Mouse (Mus musculus): ENCODE data around the gene Clint1.

Gene Clint1

DNA sequence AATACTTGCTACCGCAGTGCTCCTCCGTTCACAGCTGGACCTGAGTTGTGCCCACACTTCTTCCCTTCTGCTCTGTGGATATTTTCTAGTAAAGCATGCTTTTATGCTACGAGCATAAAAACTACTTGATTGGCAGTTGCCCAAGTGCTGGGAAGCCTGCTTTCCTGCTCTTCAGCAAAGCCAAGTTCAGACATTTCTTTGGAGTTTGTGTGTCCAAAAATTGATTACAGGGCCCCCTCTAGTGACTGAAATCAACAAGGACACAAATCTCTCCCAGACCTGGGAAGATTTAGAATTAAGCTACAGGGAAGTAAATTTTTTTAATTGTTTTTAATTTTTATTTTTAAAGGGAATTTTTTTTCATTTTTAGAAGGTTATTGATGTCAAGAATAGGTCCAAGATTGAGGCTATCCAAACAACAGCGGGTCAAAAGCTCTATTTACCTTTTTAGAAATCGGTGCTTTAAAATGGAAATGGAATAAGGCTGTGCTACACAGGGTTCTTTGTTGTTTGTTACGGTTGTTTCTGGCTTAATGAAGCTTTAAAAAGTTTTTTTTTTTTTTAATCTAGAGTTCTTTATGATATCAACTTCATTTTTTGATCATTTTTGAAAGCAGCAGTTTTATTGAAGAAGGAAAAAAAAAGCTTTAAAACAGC, 29.3 kb downstream of the Clint1 start:
- DNase-seq (ENCODE audit: extremely low read depth, low read depth, low spot score): no peak

DNA sequence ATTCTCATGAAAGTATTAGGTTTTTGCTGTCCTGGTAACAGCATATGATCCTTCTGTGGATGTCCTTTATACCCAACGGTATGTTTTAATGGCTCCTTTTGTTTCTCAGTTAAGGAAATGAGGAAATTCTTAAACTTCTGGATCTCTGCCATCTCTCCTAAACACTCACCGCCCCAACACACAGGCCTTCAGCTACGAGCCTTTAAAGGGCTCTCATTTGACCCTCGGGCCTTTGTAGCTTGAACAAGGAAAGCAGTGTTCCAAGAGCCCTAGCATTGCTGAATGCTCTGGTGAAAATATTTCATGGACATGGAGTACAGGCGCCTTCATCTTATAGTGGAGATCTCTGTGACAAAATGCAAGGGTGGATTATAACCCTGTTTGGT, 29.8 kb downstream of the Clint1 start:
- DNase-seq (ENCODE audit: extremely low read depth, low read depth, low spot score): peak; percentile 76

DNA sequence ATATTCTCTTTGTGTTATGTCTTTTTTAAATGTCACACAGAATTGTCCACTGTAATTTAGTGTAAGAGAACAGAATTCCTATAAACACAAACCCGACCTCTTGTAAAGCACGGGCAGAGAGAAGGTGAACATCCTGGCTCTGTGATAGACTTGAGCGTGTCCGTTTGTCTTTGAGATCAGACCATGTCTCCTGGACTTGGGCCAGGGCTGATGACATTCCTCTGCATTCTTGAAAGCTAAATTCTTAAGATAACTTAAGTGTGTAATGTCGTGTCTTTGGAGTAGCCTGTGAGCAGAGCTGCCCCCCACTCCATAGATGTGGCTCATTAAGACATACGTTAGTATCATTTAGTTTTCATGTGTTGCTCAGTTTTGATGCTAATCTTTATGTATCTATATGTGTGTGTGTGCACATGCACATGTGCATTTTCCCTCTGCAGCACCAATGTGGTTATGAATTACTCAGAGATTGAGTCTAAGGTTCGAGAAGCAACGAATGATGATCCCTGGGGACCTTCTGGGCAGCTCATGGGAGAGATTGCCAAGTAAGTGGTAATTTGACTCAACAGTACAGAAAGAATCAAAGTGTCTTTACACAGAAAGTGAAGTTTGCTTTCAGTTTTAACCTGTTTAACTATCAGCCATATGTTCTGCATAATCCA, 31.6 kb downstream of the Clint1 start:
- no peak for DNase-seq (ENCODE audit: extremely low read depth, low read depth, low spot score)

DNA sequence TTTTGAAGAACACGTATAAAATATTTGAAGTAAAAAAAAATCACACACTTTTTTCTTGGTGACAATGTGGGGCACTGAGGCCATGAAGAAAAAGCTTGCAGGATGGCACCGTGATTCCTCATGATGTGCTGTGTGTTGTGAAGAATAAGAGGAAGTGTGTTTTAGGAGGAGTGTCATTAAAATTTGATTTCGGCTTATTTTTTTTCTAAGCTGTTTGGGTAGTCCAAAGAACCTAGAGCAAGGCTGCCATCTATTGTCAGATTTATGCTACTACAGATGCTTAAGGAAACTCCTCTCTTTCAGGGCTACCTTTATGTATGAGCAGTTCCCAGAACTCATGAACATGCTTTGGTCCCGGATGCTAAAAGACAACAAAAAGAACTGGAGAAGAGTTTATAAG, 32.2 kb downstream of the Clint1 start:
- DNase-seq (ENCODE audit: extremely low read depth, low read depth, low spot score): no peak

DNA sequence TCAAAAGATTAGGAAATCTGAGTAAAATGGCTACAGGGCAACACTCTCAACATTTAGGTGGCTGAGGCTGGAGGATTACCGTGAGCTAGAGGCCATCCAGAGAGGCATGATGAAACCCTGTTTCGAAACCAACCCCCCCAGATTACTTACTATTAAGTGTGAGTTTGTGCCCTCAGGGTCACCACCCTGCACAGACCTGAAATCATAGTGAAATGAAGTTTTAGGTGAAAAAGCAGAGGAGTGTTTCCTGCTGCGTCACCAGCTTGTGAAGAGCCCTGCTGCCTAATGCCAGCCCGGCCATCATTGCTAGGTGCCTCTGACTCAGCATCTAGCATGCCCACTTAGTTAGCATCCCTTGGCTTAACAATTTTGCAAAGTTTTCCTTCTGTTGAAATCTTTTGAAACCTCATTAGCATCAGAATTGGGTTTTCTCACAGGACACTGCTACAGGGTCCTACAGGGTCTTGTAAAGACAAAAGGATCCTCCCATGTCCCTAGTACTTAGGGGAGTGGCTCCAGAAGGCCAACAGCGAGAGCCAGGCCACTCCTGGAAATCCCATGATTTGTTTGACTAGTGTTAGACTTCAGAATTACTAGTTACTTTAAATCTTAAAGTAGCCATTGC, 33.9 kb downstream of the Clint1 start:
- no peak for DNase-seq (ENCODE audit: extremely low read depth, low read depth, low spot score)

DNA sequence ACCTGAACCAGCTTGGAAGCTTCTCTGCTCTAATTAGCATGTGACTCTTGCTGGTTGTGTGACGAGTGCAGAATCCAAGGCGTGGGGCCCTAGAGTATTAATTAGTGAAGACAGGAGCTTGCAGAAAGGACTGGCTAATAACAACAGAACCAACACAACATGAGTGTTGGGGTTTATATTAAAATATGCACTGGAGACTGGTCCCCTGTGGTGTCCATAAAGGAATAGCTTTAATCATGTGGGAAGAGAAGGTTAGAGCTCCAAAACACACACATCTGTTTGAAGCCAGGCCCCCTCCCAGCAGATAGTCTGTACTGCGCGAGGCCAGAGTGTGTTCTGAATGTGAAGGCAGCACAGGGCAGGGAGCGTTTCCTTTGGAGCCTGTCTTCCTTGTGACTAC, 34.7 kb downstream of the Clint1 start:
- DNase-seq (ENCODE audit: extremely low read depth, low read depth, low spot score): no peak

DNA sequence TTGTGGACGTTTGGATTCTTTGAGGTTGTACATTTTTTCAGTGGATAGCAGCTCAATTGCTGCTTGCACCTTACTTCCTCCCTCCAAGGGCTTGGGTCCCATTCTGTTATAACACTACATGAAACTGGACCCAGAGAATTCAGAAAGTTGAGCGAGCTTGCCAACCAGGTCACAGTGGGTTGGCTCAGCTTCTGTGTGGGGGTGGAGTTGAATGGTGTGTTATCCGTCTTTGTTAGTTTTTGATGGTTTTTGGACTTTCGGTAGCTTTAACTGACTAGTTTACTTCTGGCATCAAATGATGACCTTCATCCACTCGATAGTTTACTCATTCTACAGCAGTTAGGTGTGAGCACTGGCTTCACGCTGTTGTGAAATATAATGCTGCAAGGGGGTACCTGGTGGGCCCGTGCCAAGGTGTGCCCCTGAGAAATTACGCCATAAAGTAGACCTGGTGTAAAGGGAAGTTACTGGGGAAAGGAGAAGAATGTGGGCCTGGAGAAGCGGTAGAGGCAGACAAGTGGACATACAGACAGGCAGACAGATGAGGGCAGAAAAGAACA, 36.7 kb downstream of the Clint1 start:
- no peak for DNase-seq (ENCODE audit: extremely low read depth, low read depth, low spot score)

DNA sequence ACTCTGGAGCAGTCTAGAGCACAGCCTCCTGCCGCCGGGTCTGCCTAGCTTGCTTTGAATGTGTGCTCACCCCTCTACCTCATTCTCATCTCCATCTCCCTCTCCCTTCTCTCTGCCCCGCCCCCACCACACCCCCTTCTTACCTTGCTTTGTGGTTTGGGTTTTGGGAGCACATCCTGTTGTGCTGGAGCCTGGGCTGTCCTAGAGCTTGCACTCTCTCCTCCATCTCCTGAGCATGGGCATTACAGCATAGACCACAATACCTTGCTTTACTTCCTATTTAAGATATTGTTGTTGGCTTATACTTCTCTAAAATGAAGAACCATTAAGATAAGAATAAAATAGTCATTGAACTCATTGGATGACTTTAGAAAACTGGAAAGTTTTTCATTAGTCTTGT, 38.1 kb downstream of the Clint1 start:
- DNase-seq (ENCODE audit: extremely low read depth, low read depth, low spot score): no peak

DNA sequence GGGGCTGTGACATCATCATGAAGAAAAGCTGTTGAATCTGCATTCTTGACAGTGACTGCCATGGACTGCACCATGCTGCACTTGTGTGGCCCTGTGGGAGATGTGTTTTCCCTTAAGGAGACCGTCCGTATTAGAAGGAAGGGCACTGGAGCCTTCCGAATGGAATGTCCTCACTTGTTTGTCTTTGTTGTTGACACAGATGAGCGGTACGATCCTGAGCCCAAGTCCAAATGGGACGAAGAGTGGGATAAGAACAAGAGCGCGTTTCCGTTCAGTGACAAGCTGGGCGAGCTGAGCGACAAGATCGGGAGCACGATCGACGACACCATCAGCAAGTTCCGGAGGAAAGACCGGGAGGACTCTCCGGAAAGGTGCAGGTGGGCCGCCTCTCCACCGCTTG, 38.6 kb downstream of the Clint1 start:
- DNase-seq (ENCODE audit: extremely low read depth, low read depth, low spot score): no peak

DNA sequence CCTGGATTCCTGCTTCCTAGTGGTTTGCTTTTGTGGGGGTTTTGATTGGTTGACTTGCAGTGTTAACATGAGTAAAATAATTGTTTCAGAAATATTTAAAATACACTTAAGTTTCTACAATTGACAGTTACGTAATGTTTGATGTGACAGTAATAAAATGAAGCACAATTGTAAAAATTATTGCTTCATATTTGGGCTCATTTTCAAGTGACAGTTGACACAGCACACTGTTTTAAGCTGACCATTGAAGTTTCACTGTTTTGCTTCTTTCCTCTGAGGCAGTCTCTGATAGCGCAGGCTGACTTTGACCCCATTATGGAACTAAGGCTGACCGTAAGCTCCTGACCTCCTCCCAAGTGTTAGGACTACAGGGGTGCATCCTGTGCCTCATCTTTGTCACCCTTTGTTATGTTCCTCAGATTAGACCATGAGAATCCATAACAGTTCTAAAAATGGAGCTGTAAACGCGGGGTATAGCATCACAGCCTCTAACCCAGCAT, 41.1 kb downstream of the Clint1 start:
- no peak for DNase-seq (ENCODE audit: extremely low read depth, low read depth, low spot score)

DNA sequence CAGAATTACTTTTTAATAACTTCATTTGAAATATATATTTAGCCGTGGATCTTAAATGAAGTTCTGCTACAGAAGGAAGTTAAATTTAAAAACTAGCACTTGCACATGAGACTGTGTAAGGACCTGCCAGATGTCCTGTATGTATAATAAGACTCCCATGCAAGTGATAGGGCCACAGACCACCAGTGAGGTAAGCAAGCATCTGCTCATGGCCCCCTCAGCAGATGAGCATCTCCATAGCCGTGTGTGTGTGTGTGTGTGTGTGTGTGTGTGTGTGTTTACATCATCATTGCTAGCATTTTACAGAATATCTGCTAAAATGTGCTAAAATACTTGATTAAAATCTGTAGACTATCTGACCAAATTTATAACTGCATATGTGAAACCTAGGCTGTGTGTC, 45.5 kb downstream of the Clint1 start:
- DNase-seq (ENCODE audit: extremely low read depth, low read depth, low spot score): no peak

DNA sequence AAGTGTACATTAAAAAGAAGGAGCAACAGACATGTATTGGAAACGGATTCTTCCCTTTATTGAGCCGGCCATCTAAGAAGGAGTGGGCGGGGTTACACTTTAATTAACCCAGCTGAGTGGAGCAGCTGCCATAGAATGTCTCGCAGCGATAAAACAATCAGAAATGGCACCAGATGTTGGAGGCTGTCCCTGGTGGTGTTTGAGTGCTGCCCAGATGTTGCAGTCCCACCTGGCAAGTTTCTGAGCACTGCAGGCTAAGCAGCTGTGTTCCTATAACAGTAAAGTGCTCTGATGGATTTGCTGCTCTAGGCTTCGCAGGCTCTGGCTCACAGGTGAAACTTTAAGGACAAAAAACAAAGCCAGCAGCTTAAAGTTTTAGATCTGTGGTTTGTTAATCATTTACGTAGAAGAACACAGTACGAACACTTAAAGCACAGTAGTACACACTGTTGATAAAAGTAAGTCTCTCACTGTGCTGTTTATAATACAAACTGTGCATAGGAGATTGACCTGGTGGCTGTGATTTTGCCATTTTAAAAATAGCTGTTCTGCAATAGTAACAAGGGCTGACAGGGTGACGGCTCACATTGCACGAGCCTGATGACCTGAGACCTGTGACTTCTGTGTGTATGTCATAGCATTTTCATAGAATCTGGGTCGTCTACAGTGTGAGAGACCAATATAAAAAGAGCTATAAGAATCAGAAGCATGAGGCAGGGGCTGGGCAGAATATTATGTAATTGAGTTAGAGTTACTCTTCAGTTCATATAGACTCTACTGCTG, 48.6 kb downstream of the Clint1 start:
- no peak for DNase-seq (ENCODE audit: extremely low read depth, low read depth, low spot score)

DNA sequence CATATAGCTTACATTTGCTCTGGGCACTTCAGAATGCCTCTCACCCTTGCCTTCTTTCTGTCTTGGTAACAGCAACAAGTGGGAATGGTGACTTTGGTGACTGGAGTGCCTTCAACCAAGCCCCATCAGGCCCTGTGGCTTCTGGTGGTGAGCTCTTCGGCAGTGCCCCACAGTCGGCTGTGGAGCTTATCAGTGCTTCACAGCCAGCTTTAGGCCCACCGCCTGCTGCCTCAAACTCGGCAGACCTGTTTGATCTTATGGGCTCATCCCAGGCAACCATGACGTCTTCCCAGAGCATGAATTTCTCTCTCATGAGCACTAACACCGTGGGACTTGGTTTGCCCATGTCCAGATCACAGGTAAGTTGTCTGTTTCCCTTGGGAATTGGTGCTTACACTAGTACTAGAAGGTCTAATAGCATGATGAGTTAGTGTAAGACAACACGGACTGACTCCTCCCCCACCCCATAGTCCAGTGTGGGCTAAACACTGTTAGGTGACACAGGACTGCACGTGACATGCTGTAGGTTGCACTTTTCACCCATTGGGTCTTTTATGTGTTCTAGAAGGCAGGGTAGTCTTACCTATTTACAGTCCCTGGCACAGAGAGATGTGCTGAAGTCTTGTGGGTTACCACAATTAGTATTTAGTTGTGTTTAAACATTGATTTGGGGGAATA, 54.4 kb downstream of the Clint1 start:
- no peak for DNase-seq (ENCODE audit: extremely low read depth, low read depth, low spot score)

DNA sequence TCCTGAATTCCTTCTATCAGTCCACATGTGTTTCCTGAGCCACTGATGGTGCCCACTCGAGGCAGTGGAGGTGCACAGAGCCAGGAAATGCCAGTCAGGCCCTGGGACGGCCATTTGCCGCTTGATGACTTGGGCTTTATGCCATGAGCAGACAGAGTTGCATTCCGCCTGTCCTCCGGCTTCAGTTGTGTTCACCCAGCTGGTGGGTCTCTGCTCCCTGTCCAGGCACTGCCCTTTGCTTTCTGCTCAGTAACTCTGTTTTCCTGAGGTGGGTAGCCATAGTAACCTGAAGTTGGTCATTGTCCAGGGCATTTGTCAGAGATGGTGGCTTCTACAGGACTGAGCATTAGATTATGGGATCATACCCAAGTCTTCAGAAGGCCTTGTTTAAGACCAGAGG, 55.5 kb downstream of the Clint1 start:
- no peak for DNase-seq (ENCODE audit: extremely low read depth, low read depth, low spot score)

DNA sequence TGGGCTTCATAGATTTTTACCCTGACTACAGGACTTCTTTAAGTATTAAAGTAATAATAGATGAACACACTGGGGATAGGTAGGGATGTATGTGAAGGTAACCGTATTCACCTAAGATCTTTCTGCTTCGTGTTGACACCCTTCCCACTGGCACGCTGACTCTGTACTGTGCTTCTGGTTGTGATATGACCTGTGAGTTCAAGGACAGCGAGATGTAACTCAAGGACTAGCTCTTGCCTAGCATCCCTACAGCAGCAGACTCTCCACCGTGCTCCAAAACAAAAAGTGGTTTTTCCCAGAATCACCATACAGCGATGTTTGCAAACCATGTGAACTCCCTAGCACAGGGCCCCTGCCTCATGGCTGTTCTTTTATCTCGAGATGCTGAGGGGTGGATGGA, 56.2 kb downstream of the Clint1 start:
- no peak for DNase-seq (ENCODE audit: extremely low read depth, low read depth, low spot score)

DNA sequence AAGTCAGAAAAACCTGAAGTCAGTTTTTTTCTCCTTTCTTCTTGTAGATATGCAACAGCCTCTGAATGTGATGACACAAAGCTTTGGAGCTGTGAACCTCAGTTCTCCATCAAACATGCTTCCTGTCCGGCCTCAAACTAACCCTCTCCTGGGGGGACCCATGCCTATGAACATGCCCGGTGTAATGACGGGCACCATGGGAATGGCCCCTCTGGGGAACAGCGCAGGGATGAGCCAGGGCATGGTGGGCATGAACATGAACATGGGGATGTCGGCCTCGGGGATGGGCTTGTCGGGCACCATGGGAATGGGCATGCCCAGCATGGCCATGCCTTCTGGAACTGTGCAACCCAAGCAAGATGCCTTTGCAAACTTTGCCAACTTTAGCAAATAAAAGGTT, 57.0 kb downstream of the Clint1 start:
- no peak for DNase-seq (ENCODE audit: extremely low read depth, low read depth, low spot score)

DNA sequence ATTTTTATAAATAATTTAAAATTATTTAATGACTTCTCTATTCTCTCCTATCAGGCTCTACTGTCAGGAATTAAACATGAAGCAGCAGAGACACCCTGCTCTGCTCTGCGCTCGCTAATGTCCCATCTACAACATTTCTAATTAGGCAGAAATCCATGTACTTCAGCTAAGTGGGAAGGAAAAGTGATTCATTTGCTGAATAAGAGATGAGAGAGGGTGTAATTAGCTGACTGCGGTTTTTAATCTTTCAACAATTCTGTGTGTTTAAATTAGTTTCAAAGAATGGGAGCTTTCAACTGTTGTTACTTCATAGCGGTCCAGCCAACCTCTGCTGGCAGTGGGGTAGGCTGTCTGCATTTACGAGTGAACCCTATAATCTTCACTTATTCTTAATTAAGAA, 58.9 kb downstream of the Clint1 start:
- no peak for DNase-seq (ENCODE audit: extremely low read depth, low read depth, low spot score)

DNA sequence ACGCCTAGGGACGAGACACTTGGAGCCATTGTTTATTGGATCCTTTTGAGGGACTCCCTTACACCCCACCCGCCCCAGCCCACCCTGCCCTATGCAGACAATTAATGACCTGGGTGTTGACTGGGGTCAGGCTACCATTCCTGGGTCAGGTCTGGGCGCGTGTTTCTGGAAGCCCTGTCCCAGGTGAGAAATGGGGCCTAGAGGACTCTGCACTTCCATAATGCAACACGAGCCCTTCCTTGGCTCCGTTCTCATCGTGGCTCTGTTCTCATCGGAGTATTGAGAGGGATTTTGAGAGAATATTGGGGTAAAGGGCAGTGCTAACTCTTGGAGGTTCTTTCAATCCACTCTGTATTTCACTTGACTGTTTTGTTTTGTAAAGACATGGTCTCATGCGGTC, 64.3 kb downstream of the Clint1 start:
- DNase-seq (ENCODE audit: extremely low read depth, low read depth, low spot score): no peak

DNA sequence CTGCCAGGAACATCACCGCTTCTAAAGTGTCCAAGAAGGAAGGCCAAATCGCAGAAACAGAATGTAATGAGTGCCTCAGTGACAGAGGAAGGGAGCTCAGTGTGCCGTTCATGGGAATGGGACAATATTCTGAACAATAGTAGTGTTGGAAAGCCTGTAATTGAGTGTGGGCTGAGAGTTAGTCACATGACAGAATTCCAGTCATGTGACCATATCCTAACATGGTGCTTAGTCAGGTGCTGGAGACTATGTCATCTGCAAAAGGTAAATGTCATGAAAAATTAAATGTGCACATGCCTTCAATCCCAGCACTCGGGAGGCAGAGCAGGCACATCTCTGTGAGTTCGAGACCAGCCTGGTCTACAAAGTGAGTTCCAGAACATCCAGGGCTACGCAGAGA, 66.2 kb downstream of the Clint1 start:
- no peak for DNase-seq (ENCODE audit: extremely low read depth, low read depth, low spot score)

DNA sequence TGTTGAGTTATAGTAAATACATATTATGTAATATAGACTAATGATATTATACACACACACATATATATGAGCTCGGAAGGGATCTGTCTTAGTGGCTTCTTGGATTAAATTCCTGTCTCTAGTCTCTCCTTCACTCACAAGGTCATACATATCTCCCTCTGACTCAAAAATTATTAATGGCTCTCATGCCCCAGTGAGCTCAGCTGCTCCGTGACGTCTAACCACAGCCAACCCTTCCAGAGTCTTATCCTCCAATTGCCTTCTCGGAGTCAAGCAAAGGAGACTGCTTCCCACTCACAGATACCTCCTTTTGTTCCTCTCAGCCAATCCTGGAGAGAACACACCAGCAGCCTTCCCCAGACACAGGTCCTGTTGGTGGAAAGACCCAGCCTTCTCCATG, 67.0 kb downstream of the Clint1 start:
- DNase-seq (ENCODE audit: extremely low read depth, low read depth, low spot score): no peak

DNA sequence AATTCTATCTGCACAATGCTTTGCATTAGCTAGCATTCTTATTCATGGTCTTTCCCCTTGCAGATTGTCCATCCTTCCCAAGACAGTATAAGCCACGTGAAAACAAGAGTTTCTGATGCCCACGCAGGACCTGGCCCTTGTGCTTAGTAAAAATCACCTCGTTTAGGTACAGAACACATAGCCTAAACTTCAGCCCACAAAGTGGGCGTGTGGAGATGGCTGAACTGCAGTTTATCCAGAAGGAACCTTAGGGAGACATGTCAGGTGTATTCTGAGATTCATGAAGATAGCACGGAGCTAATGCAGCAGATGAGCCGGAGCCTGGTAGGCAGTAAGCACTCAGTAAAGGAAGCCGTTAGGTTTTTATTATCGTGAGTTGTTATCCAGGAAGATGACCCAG, 69.2 kb downstream of the Clint1 start:
- no peak for DNase-seq (ENCODE audit: extremely low read depth, low read depth, low spot score)
